In the genomic region with DNA sequence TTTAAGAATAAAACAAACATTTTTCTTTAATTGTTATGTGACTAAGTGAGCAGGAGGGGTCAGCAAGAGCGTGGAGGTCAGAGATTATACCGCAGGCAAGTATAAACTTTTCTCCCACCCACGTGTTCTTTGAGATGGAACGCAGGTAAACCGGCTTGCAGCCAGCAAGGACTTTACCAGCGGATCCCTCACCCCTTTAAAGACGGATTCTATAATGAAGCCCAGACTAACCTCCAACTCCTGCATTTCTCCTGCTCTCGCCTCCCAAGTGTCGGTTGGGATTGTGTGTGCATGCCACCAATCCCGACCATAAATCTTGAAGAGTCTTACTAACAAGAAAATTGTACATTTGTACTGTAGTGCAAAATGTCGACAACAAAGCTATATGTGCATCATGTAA, we compare ENCODE assay signal across 8 mouse cellular contexts.
A peak's percentile ranks its signal among the peaks of the same experiment; 100 is the strongest.
DNase-seq lines count a peak whose midpoint lies in the region; ATAC-seq and TF ChIP-seq lines count a peak whose summit lies in the region.

No protein-coding gene starts in this region.

- no peaks in the 10 kb centered on the region for H3K9me3 ChIP-seq in kidney, embryonic 14.5 days (ENCODE audit: control insufficient read depth, low read length)
- H3K9me3 ChIP-seq in forebrain, postnatal 0 days (ENCODE audit: low read length) = no peaks in the 10 kb centered on the region
- H3K9me3 ChIP-seq in midbrain, embryonic 11.5 days (ENCODE audit: control insufficient read depth, low read length) = no peaks in the 10 kb centered on the region

- no peak for DNase-seq in kidney, adult 11 months
- peak; percentile 63 for DNase-seq in brain, embryonic 14.5 days (ENCODE audit: low read depth)
- peak; percentile 68 for DNase-seq in forebrain, postnatal 0 days
- no peak for DNase-seq in midbrain, embryonic 11.5 days (ENCODE audit: low spot score, missing footprints)
- no peak for DNase-seq in B cell, adult 2 months
- no peak for DNase-seq in lung, postnatal 36 days
- no peak for DNase-seq in layer of hippocampus, adult 11-12 months (ENCODE audit: low spot score)

- no peak for TF ChIP-seq CTCF in brain, embryonic 14.5 days (IDR thresholded peaks at IDR 0.05; ENCODE audit: borderline replicate concordance, extremely low read depth, insufficient read depth, insufficient read length)
- TF ChIP-seq CTCF in forebrain, postnatal 0 days (IDR thresholded peaks at IDR 0.05; ENCODE audit: low read depth) = no peak

- H3K4me2 ChIP-seq in kidney, embryonic 14.5 days (replicated peaks; ENCODE audit: low read depth, low read length) = peak overlapping the region; percentile 77
- H3K4me2 ChIP-seq in forebrain, postnatal 0 days (ENCODE audit: low read depth) = peak overlapping the region; percentile 97
- peak overlapping the region; percentile 75; the same call in 1 of the 2 replicates for H3K4me2 ChIP-seq in midbrain, embryonic 11.5 days

- peak overlapping the region; percentile 7; the same call in 1 of the 2 replicates for H3K4me3 ChIP-seq in kidney, embryonic 14.5 days (ENCODE audit: low read length)
- H3K4me3 ChIP-seq in forebrain, postnatal 0 days (ENCODE audit: low read depth, low read length) = no peak overlapping the region; the same call in 1 of the 2 replicates
- no peak overlapping the region for H3K4me3 ChIP-seq in midbrain, embryonic 11.5 days (ENCODE audit: low read depth, low read length)

- H3K4me1 ChIP-seq in kidney, embryonic 14.5 days (ENCODE audit: control insufficient read depth, insufficient read depth, low read length) = peaks cover 14% of the 10 kb centered on the region
- peaks cover 26% of the 10 kb centered on the region for H3K4me1 ChIP-seq in forebrain, postnatal 0 days (ENCODE audit: insufficient read depth)
- H3K4me1 ChIP-seq in midbrain, embryonic 11.5 days (ENCODE audit: control insufficient read depth, insufficient read depth, low read length) = peaks cover 27% of the 10 kb centered on the region

- no peak for ATAC-seq in kidney, embryonic 14.5 days (ENCODE audit: low FRiP score, low TSS enrichment)
- ATAC-seq in forebrain, postnatal 0 days = no peak
- no peak for ATAC-seq in midbrain, embryonic 11.5 days (ENCODE audit: low FRiP score)

- TF ChIP-seq POLR2A in brain, embryonic 14.5 days (IDR thresholded peaks at IDR 0.05; ENCODE audit: borderline replicate concordance, extremely low read depth, insufficient read depth, insufficient read length, poor library complexity, severe bottlenecking) = no peak

- H3K27me3 ChIP-seq in kidney, embryonic 14.5 days (ENCODE audit: control insufficient read depth, insufficient read depth, low read length) = no peaks in the 10 kb centered on the region
- H3K27me3 ChIP-seq in forebrain, postnatal 0 days (ENCODE audit: insufficient read depth, low read length) = no peaks in the 10 kb centered on the region
- no peaks in the 10 kb centered on the region for H3K27me3 ChIP-seq in midbrain, embryonic 11.5 days (ENCODE audit: control insufficient read depth, insufficient read depth, low read length)

- H3K9ac ChIP-seq in kidney, embryonic 14.5 days (ENCODE audit: low read depth, low read length) = peak overlapping the region; percentile 18; the same call in 1 of the 2 replicates
- H3K9ac ChIP-seq in forebrain, postnatal 0 days = peak overlapping the region; percentile 100
- peak overlapping the region; percentile 12; the same call in 1 of the 2 replicates for H3K9ac ChIP-seq in midbrain, embryonic 11.5 days (ENCODE audit: low read length)

- H3K36me3 ChIP-seq in kidney, embryonic 14.5 days (ENCODE audit: control insufficient read depth, insufficient read depth, low read length) = no peaks in the 10 kb centered on the region
- H3K36me3 ChIP-seq in forebrain, postnatal 0 days (ENCODE audit: insufficient read depth) = no peaks in the 10 kb centered on the region
- H3K36me3 ChIP-seq in midbrain, embryonic 11.5 days (ENCODE audit: control insufficient read depth, insufficient read depth, low read length) = no peaks in the 10 kb centered on the region

- H3K27ac ChIP-seq in kidney, embryonic 14.5 days (ENCODE audit: low read depth, low read length) = peak overlapping the region; percentile 99
- peak overlapping the region; percentile 100 for H3K27ac ChIP-seq in forebrain, postnatal 0 days (ENCODE audit: low read depth, low read length)
- H3K27ac ChIP-seq in midbrain, embryonic 11.5 days (ENCODE audit: low read depth, low read length) = peak overlapping the region; percentile 100; the same call in 1 of the 2 replicates

- WGBS in kidney, embryonic 14.5 days = 21% methylated on average over 11 of the region's 11 CpGs
- WGBS in forebrain, postnatal 0 days = 16% methylated on average over 11 of the region's 11 CpGs
- WGBS in midbrain, embryonic 11.5 days = 29% methylated on average over 11 of the region's 11 CpGs

Comparison
In these comparisons a context has a peak if more than half of its experiments do, and no peak if none do; other contexts are left out.
1. H3K9ac ChIP-seq: peak in every context shown above with its lines; median percentile 100 in forebrain, postnatal 0 days; 18 in kidney, embryonic 14.5 days; 12 in midbrain, embryonic 11.5 days.
2. DNase-seq: peak in brain, embryonic 14.5 days (single experiment) and forebrain, postnatal 0 days (single experiment); none in kidney, adult 11 months (single experiment), midbrain, embryonic 11.5 days (single experiment), B cell, adult 2 months (0 of 2), lung, postnatal 36 days (single experiment) and layer of hippocampus, adult 11-12 months (single experiment).
3. Peak in every context shown above with its lines, with median percentiles within 50 percentile points of each other: H3K27ac ChIP-seq and H3K4me2 ChIP-seq.